Mouse (Mus musculus) testis, adult 2 months (tissue): ENCODE measurements around the gene Hnrnph2. TPM values are rescaled to one million over a fixed set of nuclear protein-coding genes. Genes with fewer than 3 reads are reported as not detected.

Experiments
- H3K27ac ChIP-seq: fragments of 200-500 bp; 2 replicates; pipeline ENCODE4 v1.5.1; 2012; ENCODE audit warnings: low read depth, low read length; ENCODE audit not compliant: control insufficient read depth, insufficient read depth
- H3K27me3 ChIP-seq: fragments of 200-500 bp; 2 replicates; pipeline ENCODE4 v1.6.1; 2012; ENCODE audit warnings: mild to moderate bottlenecking, low read length, moderate library complexity; ENCODE audit not compliant: control insufficient read depth, insufficient read depth
- H3K36me3 ChIP-seq: fragments of 200-500 bp; 2 replicates; pipeline ENCODE4 v1.6.1; 2012; ENCODE audit warnings: mild to moderate bottlenecking, low read length; ENCODE audit not compliant: control insufficient read depth, insufficient read depth
- H3K4me1 ChIP-seq: fragments of 200-500 bp; 2 replicates; pipeline ENCODE4 v1.6.1; 2012; ENCODE audit warnings: low read length; ENCODE audit not compliant: control insufficient read depth, insufficient read depth
- H3K4me3 ChIP-seq: fragments of 200-500 bp; 2 replicates; pipeline ENCODE4 v1.5.1; 2012; ENCODE audit warnings: low read depth, mild to moderate bottlenecking, low read length, moderate library complexity, mixed read lengths; ENCODE audit not compliant: control insufficient read depth
- CTCF ChIP-seq: fragments of 200-500 bp; IDR thresholded peaks from 2 replicates; pipeline ENCODE4 v1.5.1; 2012; ENCODE audit warnings: low read depth, mild to moderate bottlenecking, inconsistent platforms, low read length, moderate library complexity; ENCODE audit not compliant: control insufficient read depth, insufficient read depth, insufficient replicate concordance
- POLR2A ChIP-seq: fragments of 200-500 bp; IDR thresholded peaks from 2 replicates; pipeline ENCODE4 v1.6.1; 2012; ENCODE audit warnings: low read depth, mild to moderate bottlenecking, inconsistent platforms, low read length, moderate library complexity; ENCODE audit not compliant: control insufficient read depth
- polyA plus RNA-seq: library from polyadenylated mRNA; depleted of rRNA; stranded (reverse); fragments of >200 nt; gene quantifications from 2 replicates; pipeline ENCODE4 v1.2.3, GENCODE M21; 2012

The Hnrnph2 gene
- polyA plus RNA-seq, 1 experiment = 6.4 TPM

GRCm38 (mm10) chrX:134619695-134620094 is 18.7 kb downstream of the Hnrnph2 start:
- no peak for TF ChIP-seq CTCF
- TF ChIP-seq POLR2A = no peak
- no peak overlapping the region for H3K4me3 ChIP-seq
- H3K27ac ChIP-seq = no peak overlapping the region

GRCm38 (mm10) chrX:134620254-134620865 is 19.4 kb downstream of the Hnrnph2 start:
- H3K4me1 ChIP-seq = no peaks in the 10 kb centered on the region
- H3K27me3 ChIP-seq = no peaks in the 10 kb centered on the region
- no peak overlapping the region for H3K27ac ChIP-seq
- TF ChIP-seq CTCF (no peak), POLR2A (no peak)
- H3K4me3 ChIP-seq = no peak overlapping the region
- H3K36me3 ChIP-seq = no peaks in the 10 kb centered on the region

More at GRCm38 (mm10) chrX:134619695-134620094, 18.7 kb downstream of the Hnrnph2 start:
- H3K36me3 ChIP-seq = no peaks in the 10 kb centered on the region
- H3K27me3 ChIP-seq = no peaks in the 10 kb centered on the region
- no peaks in the 10 kb centered on the region for H3K4me1 ChIP-seq

GRCm38 (mm10) chrX:134621685-134622084 is 20.7 kb downstream of the Hnrnph2 start:
- TF ChIP-seq POLR2A (no peak), CTCF (no peak)
- H3K4me1 ChIP-seq = no peaks in the 10 kb centered on the region
- no peak overlapping the region for H3K27ac ChIP-seq
- no peaks in the 10 kb centered on the region for H3K36me3 ChIP-seq
- H3K4me3 ChIP-seq = no peak overlapping the region
- H3K27me3 ChIP-seq = no peaks in the 10 kb centered on the region

- Histone ChIP-seq H3K4me1 (no peaks in the 10 kb centered on the region), H3K27ac (no peak overlapping the region), H3K36me3 (no peaks in the 10 kb centered on the region), H3K27me3 (no peaks in the 10 kb centered on the region), H3K4me3 (no peak overlapping the region)
- TF ChIP-seq POLR2A (no peak), CTCF (no peak)
These were observed 22.4 kb downstream of the Hnrnph2 start for GRCm38 (mm10) chrX:134623350-134623749.

GRCm38 (mm10) chrX:134628200-134628599 is 27.2 kb downstream of the Hnrnph2 start:
- Histone ChIP-seq H3K36me3 (no peaks in the 10 kb centered on the region), H3K27me3 (no peaks in the 10 kb centered on the region), H3K4me1 (no peaks in the 10 kb centered on the region), H3K4me3 (no peak overlapping the region), H3K27ac (no peak overlapping the region)
- TF ChIP-seq CTCF (no peak), POLR2A (no peak)

GRCm38 (mm10) chrX:134632710-134633109 is 31.7 kb downstream of the Hnrnph2 start:
- no peak overlapping the region for H3K4me3 ChIP-seq
- no peak overlapping the region for H3K27ac ChIP-seq
- H3K27me3 ChIP-seq = no peaks in the 10 kb centered on the region
- no peaks in the 10 kb centered on the region for H3K4me1 ChIP-seq
- TF ChIP-seq POLR2A (no peak), CTCF (no peak)
- H3K36me3 ChIP-seq = no peaks in the 10 kb centered on the region

GRCm38 (mm10) chrX:134635111-134635510 is 34.1 kb downstream of the Hnrnph2 start:
- Histone ChIP-seq H3K27ac (no peak overlapping the region), H3K4me3 (no peak overlapping the region), H3K4me1 (no peaks in the 10 kb centered on the region), H3K27me3 (no peaks in the 10 kb centered on the region), H3K36me3 (no peaks in the 10 kb centered on the region)
- TF ChIP-seq CTCF = no peak
- no peak for TF ChIP-seq POLR2A
